Mouse (Mus musculus): ENCODE measurements at regions not wholly inside any gene's neighbourhood (a gene's known extent, or its start where the extent isn't known, plus 50 kb on each side); places are given as distances from the start of the nearest gene placed in this dataset.
A peak's percentile ranks its signal among the peaks of the same experiment; 100 is the strongest.

- DNase-seq, result no peak
Measured at GRCm38 (mm10) chr4:37566226-37566625, 614.7 kb upstream of the Lingo2 start.

- peak in 1 of 2 experiments; percentile 5 for DNase-seq
Measured at GRCm38 (mm10) chr4:37560209-37560608, 608.7 kb upstream of the Lingo2 start.

GRCm38 (mm10) chr4:37546001-37546400 is 594.5 kb upstream of the Lingo2 start:
- DNase-seq, result no peak

GRCm38 (mm10) chr4:37507732-37508131 is 556.2 kb upstream of the Lingo2 start:
- DNase-seq, result no peak
